Mouse (Mus musculus) brain, embryonic 14.5 days (tissue): ENCODE results near the gene Olfr70. TPM values are rescaled to one million over a fixed set of nuclear protein-coding genes. Genes with fewer than 3 reads are reported as not detected.

Source experiments
- DNase-seq: peaks from one replicate; pipeline ENCODE4 v3.0.0-alpha.2; 2011; ENCODE audit warnings: low read depth
- CTCF ChIP-seq: fragments of 200-500 bp; IDR thresholded peaks from 2 replicates; pipeline ENCODE4 v1.5.1; 2012; ENCODE audit warnings: inconsistent platforms, mild to moderate bottlenecking, moderate library complexity, borderline replicate concordance; ENCODE audit not compliant: insufficient read depth, insufficient read length; ENCODE audit errors: extremely low read depth
- POLR2A ChIP-seq: fragments of 200-500 bp; IDR thresholded peaks from 2 replicates; pipeline ENCODE4 v1.6.1; 2012; ENCODE audit warnings: mild to moderate bottlenecking, inconsistent platforms, borderline replicate concordance; ENCODE audit not compliant: poor library complexity, insufficient read depth, insufficient read length, severe bottlenecking; ENCODE audit errors: extremely low read depth
- polyA plus RNA-seq: library from polyadenylated mRNA; depleted of rRNA; stranded (reverse); fragments of >200 nt; gene quantifications from 2 replicates; pipeline ENCODE4 v1.2.3, GENCODE M21; 2012

Gene Olfr70
- polyA plus RNA-seq, 1 experiment, result not detected

DNA sequence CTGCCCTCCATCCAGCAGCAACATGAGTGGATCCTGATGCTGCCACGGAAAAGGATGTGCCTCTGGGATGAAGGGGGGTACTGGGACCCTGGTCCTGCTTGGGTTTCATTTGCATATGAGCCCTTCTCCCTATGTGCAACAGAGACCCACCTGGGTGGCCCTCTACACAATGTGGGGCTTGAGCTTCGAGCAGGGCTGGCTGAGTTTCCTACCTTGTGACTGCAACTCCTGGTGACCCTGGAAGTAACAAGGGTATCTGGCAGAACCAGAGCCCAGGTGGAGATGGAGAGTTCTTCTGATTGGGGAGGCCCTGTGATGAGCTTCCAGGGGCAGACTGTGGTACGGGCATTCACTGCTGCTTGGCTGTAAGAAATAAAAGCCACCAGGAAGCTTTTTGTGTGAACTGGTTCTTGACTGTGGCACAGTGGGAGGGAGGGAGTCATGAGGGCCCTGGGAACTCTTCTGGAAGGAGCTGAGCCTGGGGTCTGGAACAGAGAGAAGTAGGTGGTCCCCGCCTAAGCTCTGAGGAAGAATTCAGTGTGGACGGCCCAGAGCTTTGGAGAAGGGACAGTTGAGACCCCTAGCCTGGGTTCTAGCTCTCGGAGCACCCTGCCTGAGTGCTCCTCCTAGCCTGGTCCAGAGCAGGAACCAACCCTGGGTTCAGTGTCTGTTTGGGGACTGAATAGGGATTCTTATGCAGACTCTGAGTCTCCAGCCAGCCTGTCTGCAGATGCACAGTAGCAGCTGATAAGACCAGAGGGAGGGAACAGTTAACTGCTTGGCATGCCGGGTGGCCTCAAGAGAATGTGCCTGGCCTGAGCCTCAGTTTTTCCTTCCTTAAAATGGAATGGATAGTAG, 27.3 kb upstream of the Olfr70 start:
- no peak for DNase-seq
- TF ChIP-seq POLR2A, result no peak
- TF ChIP-seq CTCF, result no peak

GRCm38 (mm10) chr4:43726995-43727394, 26.4 kb upstream of the Olfr70 start, which contains the start of gene Hrct1:
Gene Hrct1 (plus strand): TSS chr4:43727188.
- no peak for DNase-seq
- TF ChIP-seq POLR2A, result no peak
- TF ChIP-seq CTCF, result no peak

GRCm38 (mm10) chr4:43726228-43726993, 25.8 kb upstream of the Olfr70 start:
- DNase-seq, result no peak
- TF ChIP-seq POLR2A, result no peak
- TF ChIP-seq CTCF, result no peak

GRCm38 (mm10) chr4:43724764-43725163, 24.2 kb upstream of the Olfr70 start:
- TF ChIP-seq POLR2A (no peak), CTCF (peak; percentile 43; the same call in 1 of the 2 replicates)
- DNase-seq, result peak; percentile 35

DNA sequence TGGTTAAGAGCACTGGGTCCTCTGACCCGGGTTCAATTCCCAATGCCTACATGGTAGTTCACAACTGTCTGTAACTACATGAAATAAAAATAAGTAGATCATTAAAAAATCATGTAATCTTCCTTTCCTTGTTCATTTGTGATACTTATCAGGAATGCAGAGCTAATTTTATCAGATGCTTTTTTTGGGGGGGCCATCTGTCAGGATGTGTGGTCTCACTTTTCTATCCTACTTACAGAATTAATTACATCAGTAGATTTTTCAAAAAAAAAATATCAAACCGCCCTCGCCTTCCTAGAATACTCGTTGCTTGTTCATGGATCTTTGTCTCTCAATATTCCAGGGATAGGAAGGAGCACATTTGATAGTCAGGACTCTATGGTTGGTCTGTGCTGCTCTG, 21.6 kb upstream of the Olfr70 start:
- DNase-seq, result peak; percentile 31
- no peak for TF ChIP-seq POLR2A
- TF ChIP-seq CTCF, result no peak

GRCm38 (mm10) chr4:43720491-43721228, 20.1 kb upstream of the Olfr70 start:
- DNase-seq, result peak; percentile 75
- no peak for TF ChIP-seq POLR2A
- no peak for TF ChIP-seq CTCF

DNA sequence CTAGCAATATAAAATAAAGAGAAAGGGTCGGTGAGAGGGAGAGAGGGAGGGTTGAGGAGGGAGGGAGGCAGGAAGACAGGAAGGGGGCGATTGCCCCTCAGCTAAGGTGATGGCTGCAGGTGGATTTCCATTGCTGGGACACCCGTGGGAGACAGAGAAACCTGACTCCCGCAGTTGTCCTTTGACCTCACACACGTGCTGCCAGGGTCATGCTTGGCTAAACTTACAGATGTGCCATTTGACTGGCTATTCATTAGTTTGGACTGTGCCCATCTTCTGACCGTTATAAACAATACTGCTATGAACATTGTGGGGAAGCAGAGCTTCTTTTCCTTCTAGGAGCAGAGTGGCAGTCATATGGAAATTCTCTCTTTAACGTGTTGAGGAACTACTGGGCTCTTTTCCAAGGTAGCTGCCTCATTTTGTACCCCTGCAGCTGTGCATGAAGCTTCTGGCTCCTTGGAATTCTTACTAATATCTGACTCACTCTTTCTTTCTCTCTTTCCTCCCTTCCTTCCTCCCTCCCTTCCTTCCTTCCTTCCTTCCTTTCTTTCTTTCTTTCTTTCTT, 13.1 kb upstream of the Olfr70 start:
- no peak for TF ChIP-seq CTCF
- no peak for TF ChIP-seq POLR2A
- peak; percentile 79 for DNase-seq

GRCm38 (mm10) chr4:43711821-43712220, 11.2 kb upstream of the Olfr70 start:
- peak; percentile 81 for DNase-seq
- TF ChIP-seq CTCF (peak; percentile 88), POLR2A (no peak)

DNA sequence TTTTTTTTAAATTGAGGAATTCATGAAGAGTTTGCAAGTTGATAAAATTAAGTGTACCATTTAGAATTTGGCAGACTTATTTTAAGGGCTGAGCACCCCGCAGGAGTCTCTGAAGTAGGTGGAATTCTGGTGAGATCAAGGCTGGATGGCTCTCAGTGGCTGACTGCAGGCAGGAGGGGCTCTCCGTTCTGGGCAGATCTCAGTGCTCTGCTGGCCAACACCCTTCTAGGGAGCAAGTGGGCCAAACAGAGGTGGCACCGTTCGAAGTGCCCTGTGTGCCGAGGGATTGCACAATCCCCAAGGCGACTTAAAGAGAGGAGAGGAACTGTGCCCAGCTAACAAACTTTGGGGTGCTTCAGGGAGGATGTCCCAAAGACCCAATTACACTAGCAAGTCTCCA, 9.3 kb upstream of the Olfr70 start, which contains the start of gene Olfr71:
Gene Olfr71 (minus strand): TSS at position 387 of the 400 bp plus-strand sequence.
- DNase-seq, result no peak
- TF ChIP-seq POLR2A (no peak), CTCF (no peak)

DNA sequence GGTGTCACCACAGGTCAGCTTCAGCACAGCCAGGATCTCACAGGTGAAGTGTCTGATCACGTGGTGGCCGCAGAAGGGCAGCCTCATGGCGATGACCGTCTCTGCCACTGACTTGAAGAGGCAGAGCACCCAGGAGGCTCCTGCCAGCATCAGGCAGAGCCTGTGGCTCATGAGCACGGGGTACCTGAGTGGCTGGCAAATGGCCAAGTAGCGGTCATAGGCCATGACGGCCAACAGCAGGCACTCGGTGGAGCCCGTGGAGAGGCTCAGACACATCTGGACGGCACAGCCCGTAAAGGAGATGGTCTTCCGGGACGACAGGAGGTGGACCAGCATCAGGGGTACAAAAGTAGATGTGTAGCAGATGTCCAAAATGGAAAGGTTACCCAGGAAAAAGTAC, 5.4 kb upstream of the Olfr70 start:
- TF ChIP-seq POLR2A (no peak), CTCF (no peak)
- no peak for DNase-seq

- TF ChIP-seq CTCF (no peak), POLR2A (no peak)
- no peak for DNase-seq
These were observed 3.2 kb upstream of the Olfr70 start for GRCm38 (mm10) chr4:43703851-43704250.

- DNase-seq, result no peak
- TF ChIP-seq CTCF (peak; percentile 42; the same call in 1 of the 2 replicates), POLR2A (no peak)
These were observed 2.8 kb upstream of the Olfr70 start for GRCm38 (mm10) chr4:43703439-43703838.

GRCm38 (mm10) chr4:43696561-43696960, 4.0 kb downstream of the Olfr70 start:
- TF ChIP-seq POLR2A, result no peak
- TF ChIP-seq CTCF, result no peak
- peak; percentile 63 for DNase-seq

DNA sequence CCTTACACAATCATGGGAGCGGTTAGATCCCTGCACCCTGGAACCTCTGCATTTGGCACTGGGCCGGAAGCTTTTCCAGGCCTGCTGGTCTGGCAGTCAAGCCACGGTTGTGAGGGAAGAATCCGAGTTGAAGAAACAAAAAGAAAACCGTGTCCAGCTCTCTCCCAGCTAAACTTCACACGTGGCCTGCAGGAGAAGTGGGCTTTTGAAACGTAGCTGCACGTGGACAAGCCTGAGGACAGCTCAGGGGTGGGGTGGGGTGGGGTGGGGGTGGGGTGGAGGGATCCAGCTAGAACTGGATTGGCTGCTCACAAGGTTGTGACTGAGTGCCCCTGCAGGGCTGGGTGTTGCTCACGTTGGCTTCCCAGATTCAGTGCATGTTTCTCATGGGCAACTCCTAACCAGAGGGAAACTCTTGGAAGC, 5.3 kb downstream of the Olfr70 start:
- peak; percentile 16 for DNase-seq
- TF ChIP-seq POLR2A, result no peak
- TF ChIP-seq CTCF, result no peak
